Mouse (Mus musculus): ENCODE data around the gene Tprkb. TPM values are rescaled to one million over a fixed set of nuclear protein-coding genes. Genes with fewer than 3 reads are reported as not detected.
"Not testable (repeated sequence)": the region's sequence is repeated elsewhere in the genome, so short reads cannot be mapped to it uniquely, and the experiment has no call there.

Tprkb gene
- polyA plus RNA-seq (2016; fragmentation: Nextera tagmentation; extraction: Ambion mirVana), result 24.3 and 24.6 TPM in 2 replicates

- Histone ChIP-seq H3K36me3 (no peaks in the 10 kb centered on the region), H3K9me3 (replicated peaks) (no peaks in the 10 kb centered on the region), H3K4me3 (no peak within 1 kb of the TSS), H3K4me1 (replicated peaks) (peaks cover 10% of the 10 kb centered on the region), H3K9ac (no peak within 1 kb of the TSS), H3K27ac (ENCODE audit: poor library complexity, severe bottlenecking) (no peak within 1 kb of the TSS), H3K4me2 (no peak within 1 kb of the TSS), H3K27me3 (replicated peaks) (no peaks in the 10 kb centered on the region)
- 86% methylated on average over 3 of the region's 3 CpGs for WGBS
- ATAC-seq (ENCODE audit: insufficient number of reproducible peaks, low FRiP score), result no peak
Measured at GRCm38 (mm10) chr6:85911587-85911986, at the start of gene Tprkb. Tprkb (plus strand) TSS chr6:85911865.

- no peaks in the 10 kb centered on the region for H3K4me1 ChIP-seq (replicated peaks)
- H3K27me3 ChIP-seq (replicated peaks), result no peaks in the 10 kb centered on the region
- H3K9me3 ChIP-seq (replicated peaks), result no peaks in the 10 kb centered on the region
- H3K36me3 ChIP-seq, result no peaks in the 10 kb centered on the region
- H3K27ac ChIP-seq (ENCODE audit: poor library complexity, severe bottlenecking), result no peak overlapping the region
- ATAC-seq (ENCODE audit: insufficient number of reproducible peaks, low FRiP score), result no peak
- 66% methylated on average over 3 of the region's 3 CpGs for WGBS
- H3K4me3 ChIP-seq, result no peak overlapping the region
- no peak overlapping the region for H3K9ac ChIP-seq
- H3K4me2 ChIP-seq, result no peak overlapping the region
Measured at GRCm38 (mm10) chr6:85862565-85862964, 49.1 kb upstream of the Tprkb start.

- H3K27ac ChIP-seq (ENCODE audit: poor library complexity, severe bottlenecking), result no peak overlapping the region
- H3K9me3 ChIP-seq (replicated peaks), result no peaks in the 10 kb centered on the region
- no peaks in the 10 kb centered on the region for H3K36me3 ChIP-seq
- WGBS, result 77% methylated on average over 2 of the region's 2 CpGs
- no peak overlapping the region for H3K4me2 ChIP-seq
- no peak overlapping the region for H3K4me3 ChIP-seq
- no peak overlapping the region for H3K9ac ChIP-seq
- no peak for ATAC-seq (ENCODE audit: insufficient number of reproducible peaks, low FRiP score)
- no peaks in the 10 kb centered on the region for H3K4me1 ChIP-seq (replicated peaks)
- no peaks in the 10 kb centered on the region for H3K27me3 ChIP-seq (replicated peaks)
Measured at GRCm38 (mm10) chr6:85863136-85863535, 48.5 kb upstream of the Tprkb start.

GRCm38 (mm10) chr6:85863840-85864239, 47.8 kb upstream of the Tprkb start:
- 87% methylated on average over 2 of the region's 2 CpGs for WGBS
- ATAC-seq (ENCODE audit: insufficient number of reproducible peaks, low FRiP score), result no peak
- H3K9me3 ChIP-seq (replicated peaks), result no peaks in the 10 kb centered on the region
- no peak overlapping the region for H3K27ac ChIP-seq (ENCODE audit: poor library complexity, severe bottlenecking)
- H3K4me3 ChIP-seq, result no peak overlapping the region
- no peaks in the 10 kb centered on the region for H3K27me3 ChIP-seq (replicated peaks)
- H3K4me1 ChIP-seq (replicated peaks), result no peaks in the 10 kb centered on the region
- no peaks in the 10 kb centered on the region for H3K36me3 ChIP-seq
- no peak overlapping the region for H3K9ac ChIP-seq
- no peak overlapping the region for H3K4me2 ChIP-seq

GRCm38 (mm10) chr6:85864900-85865639, 46.6 kb upstream of the Tprkb start:
- not testable (repeated sequence) for H3K4me3 ChIP-seq; H3K27ac ChIP-seq (ENCODE audit: poor library complexity, severe bottlenecking); H3K9me3 ChIP-seq (replicated peaks); H3K9ac ChIP-seq; H3K4me2 ChIP-seq; H3K27me3 ChIP-seq (replicated peaks); ATAC-seq (ENCODE audit: insufficient number of reproducible peaks, low FRiP score); H3K4me1 ChIP-seq (replicated peaks); H3K36me3 ChIP-seq
- WGBS, result 76% methylated on average over 6 of the region's 7 CpGs

GRCm38 (mm10) chr6:85866166-85866565, 45.5 kb upstream of the Tprkb start:
- ATAC-seq (ENCODE audit: insufficient number of reproducible peaks, low FRiP score); H3K27ac ChIP-seq (ENCODE audit: poor library complexity, severe bottlenecking); H3K4me2 ChIP-seq; H3K27me3 ChIP-seq (replicated peaks); H3K9me3 ChIP-seq (replicated peaks); H3K4me3 ChIP-seq; H3K36me3 ChIP-seq; H3K4me1 ChIP-seq (replicated peaks); H3K9ac ChIP-seq: not testable (repeated sequence)
- 80% methylated on average over 3 of the region's 3 CpGs for WGBS

- not testable (repeated sequence) for H3K27ac ChIP-seq (ENCODE audit: poor library complexity, severe bottlenecking); H3K9ac ChIP-seq; H3K27me3 ChIP-seq (replicated peaks); H3K4me2 ChIP-seq; H3K36me3 ChIP-seq; H3K4me1 ChIP-seq (replicated peaks); ATAC-seq (ENCODE audit: insufficient number of reproducible peaks, low FRiP score); H3K9me3 ChIP-seq (replicated peaks); H3K4me3 ChIP-seq
- WGBS, result 23% methylated on average over 1 of the region's 1 CpGs
Measured at GRCm38 (mm10) chr6:85866995-85867394, 44.7 kb upstream of the Tprkb start.

GRCm38 (mm10) chr6:85867726-85868690, 43.7 kb upstream of the Tprkb start:
- H3K4me2 ChIP-seq, result no peak overlapping the region
- no peak for ATAC-seq (ENCODE audit: insufficient number of reproducible peaks, low FRiP score)
- 70% methylated on average over 8 of the region's 8 CpGs for WGBS
- no peaks in the 10 kb centered on the region for H3K4me1 ChIP-seq (replicated peaks)
- no peaks in the 10 kb centered on the region for H3K36me3 ChIP-seq
- H3K4me3 ChIP-seq, result no peak overlapping the region
- no peaks in the 10 kb centered on the region for H3K9me3 ChIP-seq (replicated peaks)
- no peak overlapping the region for H3K27ac ChIP-seq (ENCODE audit: poor library complexity, severe bottlenecking)
- H3K27me3 ChIP-seq (replicated peaks), result no peaks in the 10 kb centered on the region
- H3K9ac ChIP-seq, result no peak overlapping the region

- H3K9me3 ChIP-seq (replicated peaks); ATAC-seq (ENCODE audit: insufficient number of reproducible peaks, low FRiP score); H3K36me3 ChIP-seq; H3K4me3 ChIP-seq; H3K4me2 ChIP-seq; H3K4me1 ChIP-seq (replicated peaks); H3K27me3 ChIP-seq (replicated peaks); H3K27ac ChIP-seq (ENCODE audit: poor library complexity, severe bottlenecking); H3K9ac ChIP-seq: not testable (repeated sequence)
- 82% methylated on average over 5 of the region's 5 CpGs for WGBS
Measured at GRCm38 (mm10) chr6:85869006-85869405, 42.7 kb upstream of the Tprkb start, which contains the start of gene Nat8f2. Nat8f2 (minus strand) TSS chr6:85869158.

GRCm38 (mm10) chr6:85883246-85883645, 28.4 kb upstream of the Tprkb start:
- 83% methylated on average over 9 of the region's 9 CpGs for whole genome bisulfite sequencing
- peaks cover 14% of the 10 kb centered on the region for H3K9me3 ChIP-seq (replicated peaks)
- not testable (repeated sequence) for H3K4me3 ChIP-seq; H3K4me1 ChIP-seq (replicated peaks); H3K4me2 ChIP-seq; H3K36me3 ChIP-seq; H3K9ac ChIP-seq; H3K27me3 ChIP-seq (replicated peaks); ATAC-seq (ENCODE audit: insufficient number of reproducible peaks, low FRiP score); H3K27ac ChIP-seq (ENCODE audit: poor library complexity, severe bottlenecking)

- no peak overlapping the region for H3K4me3 ChIP-seq
- no peak for ATAC-seq (ENCODE audit: insufficient number of reproducible peaks, low FRiP score)
- H3K4me1 ChIP-seq (replicated peaks), result no peaks in the 10 kb centered on the region
- no peaks in the 10 kb centered on the region for H3K36me3 ChIP-seq
- no peak overlapping the region for H3K9ac ChIP-seq
- H3K27me3 ChIP-seq (replicated peaks), result no peaks in the 10 kb centered on the region
- H3K4me2 ChIP-seq, result no peak overlapping the region
- H3K9me3 ChIP-seq (replicated peaks), result peaks cover 14% of the 10 kb centered on the region
- no peak overlapping the region for H3K27ac ChIP-seq (ENCODE audit: poor library complexity, severe bottlenecking)
- WGBS, result 78% methylated on average over 1 of the region's 1 CpGs
Measured at GRCm38 (mm10) chr6:85884311-85884710, 27.4 kb upstream of the Tprkb start.

All from heart, embryonic 12.5 days (tissue).